Mouse (Mus musculus) heart, adult 2 months (tissue): ENCODE measurements at regions not wholly inside any gene's neighbourhood (a gene's known extent, or its start where the extent isn't known, plus 50 kb on each side); places are given as distances from the start of the nearest gene placed in this dataset.

ENCODE experiments used
- DNase-seq, 2 experiments: peaks; one replicate each; pipeline ENCODE4 v3.0.0; 2021
- H3K27ac ChIP-seq: fragments of 200-600 bp; 2 replicates; pipeline ENCODE4 v1.8.1; 2022
- H3K27me3 ChIP-seq: fragments of 200-500 bp; 2 replicates; pipeline ENCODE4 v1.6.1; 2012; ENCODE audit warnings: mild to moderate bottlenecking, low read length, inconsistent platforms, mixed read lengths; ENCODE audit not compliant: control insufficient read depth, insufficient read depth
- H3K36me3 ChIP-seq: fragments of 200-500 bp; 2 replicates; pipeline ENCODE4 v1.6.1; 2012; ENCODE audit warnings: low read length, inconsistent platforms; ENCODE audit not compliant: control insufficient read depth, insufficient read depth
- H3K4me1 ChIP-seq: fragments of 200-500 bp; 2 replicates; pipeline ENCODE4 v1.6.1; 2011; ENCODE audit warnings: low read length; ENCODE audit not compliant: control insufficient read depth, insufficient read depth
- H3K4me3 ChIP-seq: fragments of 200-600 bp; 2 replicates; pipeline ENCODE4 v1.8.1; 2022
- H3K79me2 ChIP-seq: fragments of 200-500 bp; replicated peaks from 2 replicates; pipeline ENCODE4 v1.6.1; 2012; ENCODE audit warnings: mild to moderate bottlenecking, inconsistent platforms, low read length, moderate library complexity, mixed read lengths; ENCODE audit not compliant: control insufficient read depth, insufficient read depth
- H3K9ac ChIP-seq: fragments of 200-500 bp; 2 replicates; pipeline ENCODE4 v1.6.1; 2012; ENCODE audit warnings: low read depth, mild to moderate bottlenecking, control low read depth, inconsistent platforms, low read length, mixed read lengths
- CTCF ChIP-seq: fragments of 200-600 bp; IDR thresholded peaks from 2 replicates; pipeline ENCODE4 v1.8.1; 2022; ENCODE audit warnings: antibody characterized with exemption, mild to moderate bottlenecking, moderate library complexity
- EP300 ChIP-seq: fragments of 200-500 bp; IDR thresholded peaks from 2 replicates; pipeline ENCODE4 v1.6.1; 2011; ENCODE audit warnings: low read depth, low read length, control low read depth; ENCODE audit not compliant: insufficient read depth
- POLR2A ChIP-seq: fragments of 200-500 bp; IDR thresholded peaks from 2 replicates; pipeline ENCODE4 v1.6.1; 2011; ENCODE audit warnings: mild to moderate bottlenecking, low read depth, low read length, control low read depth; ENCODE audit not compliant: insufficient read depth
- WGBS: fragments of 180-500 bp; shearing (Covaris S2); methylation state at CpG from one replicate; pipeline ENCODE4 v1.1.7; 2018; 5-methylcytosine and 5-hydroxymethylcytosine counted together
- intact Hi-C: fragments of 180-260 bp; cut with DNase I; formaldehyde crosslinking; loops from one replicate; pipeline ENCODE4 v1.15.1; 2025

DNA sequence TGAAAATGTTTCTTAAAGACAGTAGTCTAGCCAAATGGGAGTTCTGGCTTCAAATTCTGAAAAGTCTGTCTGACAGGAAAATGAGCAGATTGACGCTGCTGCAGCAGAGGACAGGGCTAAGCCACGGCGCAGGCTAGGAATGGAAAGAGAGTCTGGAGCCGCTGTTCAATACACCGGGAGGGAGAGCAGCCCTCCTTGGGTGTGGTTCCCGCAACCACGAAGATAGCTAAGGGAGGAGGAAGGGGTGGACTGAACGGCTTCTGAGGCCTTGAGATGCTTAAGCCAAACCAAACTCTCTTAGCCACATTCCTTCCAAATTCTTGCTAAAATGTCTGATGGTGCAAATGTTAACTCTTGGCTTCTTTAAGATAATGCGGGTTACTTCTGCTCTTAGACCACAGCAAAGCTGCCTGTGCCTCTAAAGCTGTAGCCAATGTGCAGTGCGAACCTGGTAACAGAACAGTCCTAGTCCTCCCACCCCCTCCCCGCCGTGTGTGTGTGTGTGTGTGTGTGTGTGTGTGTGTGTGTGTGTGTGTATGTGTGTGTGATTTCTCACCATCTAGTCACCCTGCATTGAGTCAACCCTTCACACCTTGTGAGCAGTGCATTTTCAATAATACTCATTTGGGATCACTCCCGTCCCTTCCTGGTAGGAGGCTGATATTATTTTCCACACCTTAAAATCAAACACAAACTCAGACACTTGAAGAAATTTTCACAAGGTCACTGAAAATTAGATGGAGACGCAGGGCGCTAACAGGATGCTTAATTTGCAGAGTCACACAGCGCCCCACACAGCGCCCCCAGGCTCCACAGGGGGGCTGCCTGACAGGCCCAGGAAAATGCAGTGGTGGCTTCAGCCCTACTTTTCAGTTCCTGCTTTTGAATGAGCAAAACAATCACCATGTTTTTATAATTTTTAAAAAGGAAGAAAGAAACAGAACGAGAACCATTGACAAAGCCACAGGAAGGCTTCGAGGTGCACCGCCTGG, 73.2 kb upstream of the Arg1 start:
- H3K27me3 ChIP-seq: no peaks in the 10 kb centered on the region
- no peak overlapping the region for H3K4me3 ChIP-seq
- no peak overlapping the region for H3K27ac ChIP-seq
- intact Hi-C loops: no loop called here
- H3K4me1 ChIP-seq: no peaks in the 10 kb centered on the region
- WGBS: 72% methylated on average over 20 of the region's 20 CpGs
- DNase-seq: peak in 1 of 2 experiments; percentile 5
- H3K79me2 ChIP-seq: no peaks in the 10 kb centered on the region
- H3K9ac ChIP-seq: no peak overlapping the region
- H3K36me3 ChIP-seq: no peaks in the 10 kb centered on the region
- TF ChIP-seq POLR2A: no peak
- no peak for TF ChIP-seq CTCF
- TF ChIP-seq EP300: no peak

DNA sequence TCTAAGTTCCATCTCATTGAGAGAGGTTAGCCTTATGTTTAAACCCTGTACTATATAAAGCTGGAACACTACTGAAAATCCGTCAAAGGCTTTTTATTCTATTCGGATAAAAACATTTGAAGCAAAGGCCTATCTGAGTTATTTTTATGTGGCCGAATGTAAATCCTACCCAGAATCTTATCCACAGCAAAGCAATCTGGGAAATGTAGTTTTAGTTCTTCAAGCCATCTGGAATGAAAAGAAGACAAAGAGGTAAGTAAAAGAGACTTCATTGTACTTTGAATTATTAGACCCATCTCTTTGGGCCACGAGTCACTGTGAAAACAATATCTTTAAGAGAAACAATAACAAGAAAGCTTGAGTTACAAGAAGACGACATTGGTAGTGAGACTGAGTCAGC, 72.5 kb upstream of the Arg1 start:
- DNase-seq: no peak
- Histone ChIP-seq H3K36me3 (no peaks in the 10 kb centered on the region), H3K79me2 (no peaks in the 10 kb centered on the region), H3K27me3 (no peaks in the 10 kb centered on the region), H3K27ac (no peak overlapping the region), H3K4me1 (no peaks in the 10 kb centered on the region), H3K4me3 (no peak overlapping the region), H3K9ac (no peak overlapping the region)
- TF ChIP-seq CTCF (no peak), POLR2A (no peak), EP300 (no peak)
- intact Hi-C loops: no loop called here
- WGBS: 63% methylated on average over 5 of the region's 5 CpGs

DNA sequence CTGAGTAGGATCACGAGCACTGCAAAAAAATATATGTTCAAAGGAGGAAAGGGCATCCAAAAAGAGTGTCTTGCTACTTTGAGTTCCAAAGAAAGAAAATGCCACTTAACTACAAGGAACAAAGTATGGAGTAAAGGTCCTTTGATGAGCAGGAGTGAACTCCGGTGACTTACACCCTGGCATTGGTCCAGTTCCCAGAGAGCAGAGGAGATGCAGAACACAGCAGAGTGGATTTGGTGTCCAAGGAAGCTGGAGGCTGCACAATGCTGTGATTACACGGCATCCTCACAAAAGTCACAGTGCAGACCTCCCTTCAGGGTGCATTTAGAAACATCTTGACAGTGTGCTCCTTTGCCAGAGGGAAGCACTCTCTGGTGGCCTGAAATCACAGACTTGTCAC, 70.4 kb upstream of the Arg1 start:
- H3K36me3 ChIP-seq: no peaks in the 10 kb centered on the region
- intact Hi-C loops: no loop called here
- H3K4me3 ChIP-seq: no peak overlapping the region
- TF ChIP-seq POLR2A (no peak), CTCF (no peak), EP300 (no peak)
- no peaks in the 10 kb centered on the region for H3K79me2 ChIP-seq
- no peak overlapping the region for H3K9ac ChIP-seq
- no peak for DNase-seq
- WGBS: 75% methylated on average over 3 of the region's 3 CpGs
- H3K27ac ChIP-seq: no peak overlapping the region
- no peaks in the 10 kb centered on the region for H3K27me3 ChIP-seq
- H3K4me1 ChIP-seq: no peaks in the 10 kb centered on the region

DNA sequence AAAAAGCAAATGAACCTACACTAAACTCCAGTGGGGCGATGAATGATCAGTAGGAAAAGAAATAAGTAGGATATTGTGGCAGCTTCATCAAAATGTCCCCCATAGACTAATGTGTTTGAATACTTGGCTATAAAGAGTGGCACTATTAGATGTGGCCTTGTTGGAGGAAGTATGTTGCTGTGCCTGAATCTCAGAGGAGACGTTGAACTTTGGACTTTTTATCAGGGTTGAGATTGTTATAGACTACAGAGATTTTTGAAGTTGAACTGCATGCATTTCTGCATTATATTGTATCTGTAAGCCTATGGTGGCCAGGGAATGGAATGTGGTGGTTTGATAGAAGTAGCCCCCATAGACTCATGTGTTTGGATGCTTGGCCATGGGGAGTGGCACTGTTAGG, 68.5 kb upstream of the Arg1 start:
- Histone ChIP-seq H3K9ac (no peak overlapping the region), H3K36me3 (no peaks in the 10 kb centered on the region), H3K79me2 (no peaks in the 10 kb centered on the region), H3K27ac (no peak overlapping the region), H3K4me1 (no peaks in the 10 kb centered on the region), H3K4me3 (no peak overlapping the region), H3K27me3 (no peaks in the 10 kb centered on the region)
- 89% methylated on average over 2 of the region's 2 CpGs for WGBS
- TF ChIP-seq CTCF: no peak
- intact Hi-C loops: no loop called here
- DNase-seq: no peak

DNA sequence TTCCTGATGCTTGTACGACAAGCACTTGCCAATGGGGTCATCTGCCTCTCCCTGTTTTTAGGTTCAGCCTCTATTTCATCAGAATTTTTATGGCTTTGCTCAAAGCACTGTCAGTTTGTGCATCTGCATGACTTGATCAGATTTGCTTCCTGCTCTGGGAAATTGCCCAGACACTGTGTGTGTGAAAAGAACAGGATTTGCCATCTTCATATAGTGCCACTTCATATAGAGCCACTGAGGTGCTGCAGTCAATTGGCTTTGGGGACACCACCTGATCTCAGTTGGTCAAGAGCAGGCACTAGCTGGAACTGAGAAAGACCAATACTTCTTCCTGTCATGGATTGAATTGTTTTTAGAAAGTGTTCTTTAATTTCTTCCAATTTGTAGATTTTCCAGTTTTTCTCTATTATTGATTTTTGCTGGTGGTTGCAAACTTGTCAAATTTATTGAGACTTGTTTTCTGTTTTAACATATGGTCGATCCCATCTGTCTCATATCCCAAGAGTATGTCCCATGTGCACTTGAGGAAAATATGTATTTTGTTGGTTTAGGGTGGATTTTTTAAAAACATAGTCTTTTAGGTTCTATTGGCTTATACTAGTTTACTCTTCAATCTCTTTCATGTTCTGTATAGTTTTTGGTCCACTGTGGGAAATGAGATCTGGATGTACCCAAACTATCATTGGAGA, 62.8 kb upstream of the Arg1 start:
- TF ChIP-seq EP300 (no peak), POLR2A (no peak), CTCF (no peak)
- DNase-seq: no peak
- intact Hi-C loops: no loop called here
- no peaks in the 10 kb centered on the region for H3K79me2 ChIP-seq
- no peaks in the 10 kb centered on the region for H3K27me3 ChIP-seq
- H3K36me3 ChIP-seq: no peaks in the 10 kb centered on the region
- H3K27ac ChIP-seq: no peak overlapping the region
- 82% methylated on average over 2 of the region's 2 CpGs for WGBS
- peaks cover 2% of the 10 kb centered on the region for H3K4me1 ChIP-seq
- no peak overlapping the region for H3K9ac ChIP-seq
- H3K4me3 ChIP-seq: no peak overlapping the region

DNA sequence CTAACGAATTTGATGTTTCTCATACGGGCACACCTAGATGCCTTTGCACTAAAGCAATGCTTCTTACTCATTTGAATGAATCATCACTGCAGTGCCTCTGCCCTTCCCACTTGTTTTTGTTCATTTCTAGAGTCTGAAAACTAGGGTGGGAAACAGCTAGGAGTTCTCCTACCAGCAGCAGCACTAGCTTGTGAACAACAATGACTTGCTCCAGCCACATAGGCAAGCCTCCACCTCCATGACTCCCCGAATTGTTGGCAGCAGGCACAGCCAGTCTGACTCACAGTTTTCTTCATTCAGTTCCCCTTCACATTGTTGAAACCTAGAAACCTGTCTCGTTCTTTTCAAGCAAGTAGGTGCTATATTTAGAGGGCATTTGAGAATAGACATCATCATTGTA, 57.5 kb upstream of the Arg1 start:
- Histone ChIP-seq H3K27me3 (no peaks in the 10 kb centered on the region), H3K27ac (no peak overlapping the region), H3K36me3 (no peaks in the 10 kb centered on the region), H3K4me1 (peaks cover 2% of the 10 kb centered on the region), H3K4me3 (no peak overlapping the region), H3K79me2 (no peaks in the 10 kb centered on the region), H3K9ac (no peak overlapping the region)
- WGBS: 74% methylated on average over 4 of the region's 4 CpGs
- intact Hi-C loops: no loop called here
- TF ChIP-seq EP300 (no peak), POLR2A (no peak), CTCF (no peak)
- DNase-seq: no peak
